Mouse (Mus musculus) MEL (cell line): ENCODE results near the gene St13.

Experiments used
- CTCF ChIP-seq, 3 experiments: IDR thresholded peaks in 2 of 3; conservative IDR thresholded peaks in 1 of 3; 2 replicates each; pipeline ENCODE4 v1.5.1; 2011 to 2012; ENCODE audit warnings: low read length in 3 of 3, low read depth in 2 of 3, mild to moderate bottlenecking in 2 of 3, improper control_type of control experiment in 1 of 3, inconsistent platforms in 1 of 3, mixed read lengths in 1 of 3, moderate library complexity in 1 of 3; ENCODE audit not compliant: control insufficient read depth in 1 of 3, insufficient read depth in 1 of 3, poor library complexity in 1 of 3, severe bottlenecking in 1 of 3
- JUND ChIP-seq: IDR thresholded peaks from 2 replicates; pipeline ENCODE4 v1.6.1; 2011; ENCODE audit warnings: low read depth, mild to moderate bottlenecking, improper control_type of control experiment, low read length
- USF1 ChIP-seq: IDR thresholded peaks from 2 replicates; pipeline ENCODE4 v1.6.1; 2014; ENCODE audit warnings: low read depth, mild to moderate bottlenecking, inconsistent platforms, low read length, improper control_type of control experiment, moderate library complexity
- ZC3H11A ChIP-seq: IDR thresholded peaks from 2 replicates; pipeline ENCODE4 v1.6.1; 2012; ENCODE audit warnings: low read depth, mild to moderate bottlenecking, inconsistent platforms, low read length, improper control_type of control experiment
- ZKSCAN1 ChIP-seq: IDR thresholded peaks from 2 replicates; pipeline ENCODE4 v1.6.1; 2012; ENCODE audit warnings: low read depth, mild to moderate bottlenecking, inconsistent platforms, low read length, improper control_type of control experiment, moderate library complexity
- ZNF384 ChIP-seq: IDR thresholded peaks from 2 replicates; pipeline ENCODE4 v1.6.1; 2012; ENCODE audit warnings: low read depth, mild to moderate bottlenecking, inconsistent platforms, low read length, improper control_type of control experiment

GRCm38 (mm10) chr15:81355146-81355761 lies 44.6 kb downstream of the St13 start:
- no peak for TF ChIP-seq JUND
- peak; percentile 17; the same call in 1 of the 2 replicates for TF ChIP-seq USF1
- TF ChIP-seq ZKSCAN1: no peak
- no peak for TF ChIP-seq ZNF384
- TF ChIP-seq ZC3H11A: peak; percentile 34; the same call in 1 of the 2 replicates
- peak; percentile 31 to 96 (median 71) for TF ChIP-seq CTCF (IDR thresholded peaks at IDR 0.05 in 2 of 3, conservative IDR thresholded peaks at IDR 0.05 in 1 of 3; ENCODE audit: control insufficient read depth in 1 of 3, insufficient read depth in 1 of 3, low read depth in 2 of 3, low read length in 3 of 3, poor library complexity in 1 of 3, severe bottlenecking in 1 of 3)
